Mouse (Mus musculus) heart, embryonic 15.5 days (tissue): ENCODE results near the gene Ppl. TPM values are rescaled to one million over a fixed set of nuclear protein-coding genes. Genes with fewer than 3 reads are reported as not detected.
A peak's percentile ranks its signal among the peaks of the same experiment; 100 is the strongest.

Source experiments
- ATAC-seq: fragments of 200-750 bp; cut with Nextera tagmentation; replicated peaks from 2 replicates; pipeline ENCODE4 v1.8.0; 2017; ENCODE audit warnings: low read depth, moderate TSS enrichment; ENCODE audit not compliant: insufficient number of reproducible peaks, insufficient read depth, low FRiP score
- H3K27ac ChIP-seq: fragments of 300-500 bp; sonication (generic); 2 replicates; pipeline ENCODE4 v1.5.1; 2015; ENCODE audit warnings: mild to moderate bottlenecking, inconsistent platforms
- H3K27me3 ChIP-seq: fragments of 300-500 bp; sonication (generic); 2 replicates; pipeline ENCODE4 v1.6.1; 2015; ENCODE audit warnings: inconsistent platforms
- H3K36me3 ChIP-seq: fragments of 300-500 bp; sonication (generic); 2 replicates; pipeline ENCODE4 v1.6.1; 2015; ENCODE audit warnings: mild to moderate bottlenecking, inconsistent platforms
- H3K4me1 ChIP-seq: fragments of 300-500 bp; sonication (generic); replicated peaks from 2 replicates; pipeline ENCODE4 v1.6.1; 2015; ENCODE audit warnings: inconsistent platforms
- H3K4me2 ChIP-seq: fragments of 300-500 bp; sonication (generic); 2 replicates; pipeline ENCODE4 v1.6.1; 2015; ENCODE audit warnings: inconsistent platforms, mild to moderate bottlenecking, moderate library complexity
- H3K4me3 ChIP-seq: fragments of 300-500 bp; sonication (generic); 2 replicates; pipeline ENCODE4 v1.5.1; 2015; ENCODE audit warnings: mild to moderate bottlenecking, inconsistent platforms
- H3K9ac ChIP-seq: fragments of 300-500 bp; sonication (generic); 2 replicates; pipeline ENCODE4 v1.6.1; 2015; ENCODE audit warnings: mild to moderate bottlenecking, inconsistent platforms
- H3K9me3 ChIP-seq: fragments of 300-500 bp; sonication (generic); replicated peaks from 2 replicates; pipeline ENCODE4 v1.6.1; 2016; ENCODE audit warnings: inconsistent platforms
- WGBS: fragments of 180-500 bp; shearing (Covaris S2); methylation state at CpG from one replicate; pipeline ENCODE4 v1.1.7; 2015; ENCODE audit warnings: mixed read lengths; 5-methylcytosine and 5-hydroxymethylcytosine counted together
- polyA plus RNA-seq: library from polyadenylated mRNA; unstranded; fragments of >200 nt; fragmentation: Nextera tagmentation; extraction: Ambion mirVana; gene quantifications from 2 replicates; pipeline ENCODE4 v1.2.1, GENCODE M21; 2015

Gene Ppl
- polyA plus RNA-seq, 1 experiment from 2014 or later: 1.3 TPM

DNA sequence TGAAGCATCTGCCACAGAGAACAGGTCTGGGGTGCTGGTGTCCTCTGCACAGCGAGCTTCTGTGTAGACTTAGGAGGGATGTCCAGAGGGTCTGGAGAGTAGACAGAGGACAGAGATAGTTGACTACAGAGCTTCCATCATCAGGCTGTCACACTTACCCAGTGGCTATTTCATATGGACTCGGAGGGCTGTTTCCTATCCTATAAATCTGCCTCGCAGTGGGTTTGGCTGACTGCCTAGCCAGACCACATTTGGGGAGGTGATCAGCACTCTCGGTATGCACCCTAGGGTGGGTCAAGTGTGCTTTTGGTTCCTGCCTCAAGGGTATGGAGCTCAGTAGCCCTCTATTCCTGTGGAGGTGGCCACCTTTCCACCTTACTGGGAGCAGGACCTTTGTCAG, 47.0 kb downstream of the Ppl start:
- Histone ChIP-seq H3K27ac (no peak overlapping the region), H3K9me3 (no peaks in the 10 kb centered on the region), H3K9ac (no peak overlapping the region), H3K4me1 (peaks cover 5% of the 10 kb centered on the region; the same call in 1 of the 2 replicates), H3K4me2 (no peak overlapping the region), H3K4me3 (no peak overlapping the region), H3K36me3 (peaks cover 70% of the 10 kb centered on the region), H3K27me3 (no peaks in the 10 kb centered on the region)
- WGBS: 85% methylated on average over 4 of the region's 4 CpGs
- no peak for ATAC-seq

DNA sequence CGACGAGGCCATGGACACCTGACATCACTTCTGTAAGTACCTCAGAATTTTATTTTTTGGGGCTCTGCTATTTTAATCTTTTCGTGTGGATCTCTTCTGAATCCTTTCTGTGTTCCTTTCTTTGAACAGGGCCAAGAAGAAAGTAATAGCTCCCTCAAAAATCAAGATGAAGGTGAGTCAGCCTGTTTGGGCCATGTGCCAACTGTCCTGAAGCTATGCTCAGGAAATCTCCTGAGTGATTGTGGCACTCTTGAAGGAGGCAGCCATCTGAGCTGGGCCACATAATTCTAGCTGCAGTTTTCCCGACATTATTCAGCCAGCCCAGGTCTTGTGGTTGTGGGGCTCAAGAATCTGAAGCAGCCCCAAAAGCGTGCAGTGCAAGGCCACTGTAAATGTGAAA, 57.9 kb downstream of the Ppl start:
- Histone ChIP-seq H3K9ac (no peak overlapping the region), H3K9me3 (no peaks in the 10 kb centered on the region), H3K27me3 (no peaks in the 10 kb centered on the region), H3K4me2 (no peak overlapping the region), H3K4me3 (no peak overlapping the region), H3K4me1 (no peaks in the 10 kb centered on the region), H3K27ac (no peak overlapping the region), H3K36me3 (peaks cover 85% of the 10 kb centered on the region)
- 87% methylated on average over 5 of the region's 5 CpGs for WGBS
- ATAC-seq: no peak

DNA sequence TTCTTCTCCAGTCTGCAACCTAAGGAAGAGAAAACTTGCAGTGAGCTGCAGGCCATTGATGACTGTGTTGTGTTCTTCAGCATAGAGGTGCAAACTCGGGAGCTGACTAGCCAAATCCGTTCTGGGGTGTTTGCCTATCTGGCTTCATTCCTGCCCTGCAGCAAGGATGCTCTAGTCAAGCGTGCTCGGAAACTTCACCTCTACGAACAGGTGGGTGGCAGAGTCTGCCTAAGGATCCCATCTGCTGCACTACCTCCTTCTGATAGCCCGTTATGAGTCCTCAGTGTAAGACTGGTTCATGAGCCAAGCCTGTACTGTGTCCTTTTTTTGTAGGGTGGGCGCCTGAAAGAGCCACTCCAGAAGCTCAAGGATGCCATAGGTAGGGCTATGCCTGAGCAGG, 60.2 kb downstream of the Ppl start:
- no peaks in the 10 kb centered on the region for H3K27me3 ChIP-seq
- H3K4me3 ChIP-seq: no peak overlapping the region
- H3K36me3 ChIP-seq: peaks cover 80% of the 10 kb centered on the region
- 88% methylated on average over 7 of the region's 7 CpGs for WGBS
- H3K4me1 ChIP-seq: no peaks in the 10 kb centered on the region
- H3K9me3 ChIP-seq: no peaks in the 10 kb centered on the region
- no peak overlapping the region for H3K27ac ChIP-seq
- H3K4me2 ChIP-seq: no peak overlapping the region
- no peak overlapping the region for H3K9ac ChIP-seq
- no peak for ATAC-seq

DNA sequence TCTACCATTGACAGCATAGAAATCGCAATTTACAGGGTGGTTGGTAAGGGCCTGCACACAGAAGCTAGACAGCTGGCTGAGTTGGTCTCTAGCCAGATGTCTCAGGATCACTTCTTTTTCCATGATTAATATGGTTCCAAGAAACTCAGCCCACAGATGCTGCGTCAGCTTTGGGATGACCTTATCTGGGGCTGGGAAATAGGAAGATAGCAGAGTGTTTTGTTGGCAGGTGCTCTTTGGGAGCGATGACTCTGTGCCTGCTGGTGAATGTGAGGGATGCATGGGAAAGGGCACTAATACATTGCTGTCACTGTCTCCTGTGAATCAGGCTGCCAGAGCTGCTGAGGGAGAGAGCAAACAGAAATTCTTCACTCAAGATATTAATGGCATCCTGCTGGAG, 61.9 kb downstream of the Ppl start:
- ATAC-seq: no peak
- Histone ChIP-seq H3K27me3 (no peaks in the 10 kb centered on the region), H3K9ac (no peak overlapping the region), H3K4me2 (no peak overlapping the region), H3K4me1 (no peaks in the 10 kb centered on the region), H3K27ac (no peak overlapping the region), H3K4me3 (no peak overlapping the region), H3K36me3 (peaks cover 75% of the 10 kb centered on the region), H3K9me3 (no peaks in the 10 kb centered on the region)
- 66% methylated on average over 3 of the region's 3 CpGs for WGBS

DNA sequence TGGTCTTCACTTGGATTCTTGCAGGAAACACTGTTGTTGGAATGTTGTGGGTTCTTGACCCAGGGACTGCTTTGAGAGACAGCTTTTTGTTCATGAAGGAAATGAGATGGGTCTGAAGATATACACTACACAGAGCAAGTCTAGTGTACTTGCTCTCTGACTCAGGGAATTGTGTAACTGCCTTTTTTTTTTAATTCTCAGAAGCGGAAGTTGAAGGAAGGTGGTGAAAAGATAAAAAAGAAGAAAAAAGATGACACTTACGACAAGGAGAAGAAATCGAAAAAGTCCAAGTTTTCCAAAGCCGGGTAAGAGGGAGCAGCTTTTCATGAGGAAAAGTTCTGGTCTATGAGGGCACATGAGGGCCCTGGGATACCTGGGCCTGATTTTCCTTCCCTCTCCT, 68.7 kb downstream of the Ppl start:
- H3K4me2 ChIP-seq: no peak overlapping the region
- no peak overlapping the region for H3K27ac ChIP-seq
- peaks cover 75% of the 10 kb centered on the region for H3K36me3 ChIP-seq
- WGBS: 85% methylated on average over 4 of the region's 4 CpGs
- no peak overlapping the region for H3K4me3 ChIP-seq
- ATAC-seq: no peak
- no peak overlapping the region for H3K9ac ChIP-seq
- H3K4me1 ChIP-seq: no peaks in the 10 kb centered on the region
- H3K27me3 ChIP-seq: no peaks in the 10 kb centered on the region
- no peaks in the 10 kb centered on the region for H3K9me3 ChIP-seq

DNA sequence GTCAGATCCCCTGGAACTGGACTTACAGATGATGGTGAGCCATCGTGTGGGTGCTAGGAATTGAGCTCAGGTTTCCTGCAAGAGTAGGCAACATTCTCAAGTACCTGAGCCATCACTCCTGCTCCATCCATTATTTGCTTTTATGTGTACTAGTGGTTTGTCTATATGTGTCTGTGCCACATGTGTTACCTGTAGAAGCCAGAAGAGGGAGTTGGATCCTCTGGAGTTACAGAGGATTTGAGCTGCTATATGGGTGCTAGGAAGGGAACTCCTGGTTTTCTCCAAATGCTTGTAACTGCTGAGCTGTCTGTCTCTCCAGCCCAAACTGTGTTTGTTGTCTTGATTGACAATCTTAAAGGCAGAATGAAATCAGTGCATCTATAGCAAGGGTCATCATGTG, 74.1 kb downstream of the Ppl start:
- Histone ChIP-seq H3K9me3 (no peaks in the 10 kb centered on the region), H3K36me3 (peaks cover 69% of the 10 kb centered on the region), H3K4me2 (no peak overlapping the region), H3K27me3 (no peaks in the 10 kb centered on the region), H3K4me1 (no peaks in the 10 kb centered on the region), H3K9ac (no peak overlapping the region), H3K27ac (no peak overlapping the region), H3K4me3 (no peak overlapping the region)
- no peak for ATAC-seq
- WGBS: 79% methylated on average over 1 of the region's 1 CpGs

DNA sequence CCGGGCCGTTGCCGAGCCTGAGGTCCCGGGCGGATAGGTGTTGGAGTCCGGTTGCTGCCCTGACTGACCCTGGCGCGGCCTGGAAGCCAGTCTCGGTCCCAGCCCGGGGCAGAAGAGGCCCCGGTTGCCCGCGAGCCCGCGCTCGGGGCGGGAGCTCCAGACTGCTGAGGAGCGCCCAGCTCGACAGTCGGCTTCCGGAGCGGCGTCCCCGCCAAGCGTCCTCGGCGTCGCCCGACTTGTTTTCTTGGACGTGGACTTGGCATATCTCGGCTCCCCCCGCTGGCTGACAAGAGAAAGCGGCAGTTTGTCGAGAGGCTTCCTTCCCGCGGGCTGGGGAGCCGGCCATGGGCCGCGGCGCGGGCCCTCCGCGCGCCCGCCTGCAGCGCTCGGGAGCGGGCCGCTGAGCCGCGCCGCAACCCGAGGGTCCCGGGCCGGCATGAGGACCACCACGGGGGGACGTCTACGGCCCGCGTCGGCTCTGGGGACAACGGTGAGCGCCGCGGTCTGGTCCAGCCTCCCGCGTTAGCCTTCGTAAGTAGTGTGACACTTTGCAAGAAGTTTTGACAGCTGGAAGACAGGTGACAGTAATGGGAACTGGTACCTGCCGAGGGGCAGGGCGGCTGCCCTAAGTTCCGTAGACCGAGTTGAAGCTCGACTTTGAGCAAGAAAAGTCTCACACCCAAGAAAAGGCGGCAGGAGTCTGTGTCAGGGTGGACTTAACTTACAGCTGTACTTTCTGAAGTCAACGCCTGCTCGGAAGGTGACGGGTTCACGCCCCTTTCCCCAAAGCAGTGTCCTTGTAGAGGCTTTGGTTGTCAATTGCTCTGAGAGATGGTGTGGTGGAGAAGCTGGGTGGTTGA, 81.7 kb downstream of the Ppl start:
- no peaks in the 10 kb centered on the region for H3K27me3 ChIP-seq
- H3K9ac ChIP-seq: peak overlapping the region; percentile 79
- peak overlapping the region; percentile 71 for H3K4me3 ChIP-seq
- peak overlapping the region; percentile 96 for H3K27ac ChIP-seq
- peak; percentile 75 for ATAC-seq
- under 1% methylated on average over 78 of the region's 78 CpGs for WGBS
- no peaks in the 10 kb centered on the region for H3K9me3 ChIP-seq
- H3K4me1 ChIP-seq: peaks cover 23% of the 10 kb centered on the region
- H3K36me3 ChIP-seq: peaks cover 37% of the 10 kb centered on the region
- peak overlapping the region; percentile 89 for H3K4me2 ChIP-seq

DNA sequence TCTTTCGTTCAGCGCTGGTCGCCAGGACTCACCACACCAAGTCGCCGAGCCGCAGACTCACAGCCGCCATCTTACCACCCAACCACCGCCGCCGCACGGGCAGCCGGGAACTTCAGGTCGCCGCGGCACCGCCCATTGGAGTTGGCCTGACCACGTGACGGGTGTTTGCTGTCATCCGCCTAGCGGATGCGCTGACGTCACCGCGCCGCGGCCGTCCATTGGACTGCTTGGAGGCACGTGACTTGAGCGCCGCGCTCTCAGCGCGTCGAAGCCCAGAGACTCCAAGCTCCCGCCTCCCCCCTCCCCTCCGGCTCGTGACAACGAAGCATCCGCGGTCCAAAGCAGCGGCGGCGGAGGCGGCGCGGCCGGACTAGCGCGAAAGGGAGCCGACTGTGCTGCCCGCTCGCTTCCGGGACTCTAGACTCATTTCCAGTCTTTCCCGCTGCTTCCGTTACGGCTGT, 82.4 kb downstream of the Ppl start, which contains the start of the genes Glyr1 and Ubn1:
TSS of gene Glyr1 (minus strand) at position 90 of the 461 bp plus-strand sequence.
TSS of gene Ubn1 (plus strand) at position 284 of the 461 bp plus-strand sequence.
- H3K36me3 ChIP-seq: peaks cover 37% of the 10 kb centered on the region
- no peaks in the 10 kb centered on the region for H3K27me3 ChIP-seq
- peak; percentile 98 for ATAC-seq
- peaks cover 23% of the 10 kb centered on the region for H3K4me1 ChIP-seq
- peak within 1 kb of the TSS; percentile 71 for H3K4me3 ChIP-seq
- H3K27ac ChIP-seq: peak within 1 kb of the TSS; percentile 96
- peak within 1 kb of the TSS; percentile 89 for H3K4me2 ChIP-seq
- WGBS: under 1% methylated on average over 52 of the region's 56 CpGs
- H3K9me3 ChIP-seq: no peaks in the 10 kb centered on the region
- peak within 1 kb of the TSS; percentile 92 for H3K9ac ChIP-seq

DNA sequence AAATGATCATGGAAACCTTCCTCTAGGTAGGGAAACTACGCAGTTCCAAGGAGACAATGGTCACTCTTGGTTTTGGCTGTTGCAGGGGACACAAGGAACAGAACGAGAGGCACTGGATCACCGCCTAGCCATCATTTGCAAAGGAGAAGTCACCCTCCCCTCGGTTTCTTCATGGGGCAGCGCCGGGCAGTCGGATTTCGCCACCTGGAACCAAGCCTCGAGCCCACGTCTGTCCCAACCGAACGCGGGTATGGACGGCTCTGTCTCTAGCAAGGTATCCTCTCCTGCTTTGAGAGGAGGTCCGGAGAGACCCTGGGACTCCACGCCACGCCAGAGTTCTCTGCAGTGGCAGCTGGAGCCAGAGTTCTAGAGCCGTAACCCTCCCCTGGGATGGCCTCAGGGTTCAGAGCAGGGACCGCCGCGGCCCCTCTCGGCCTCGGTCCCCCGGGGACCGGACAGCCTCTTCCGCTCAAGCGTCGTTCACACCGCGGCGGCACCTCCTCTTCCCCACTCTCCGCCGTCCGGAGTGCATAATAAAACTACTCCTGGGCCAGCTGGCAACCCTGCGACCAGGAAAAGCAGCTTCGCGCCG, 82.9 kb downstream of the Ppl start:
- H3K9me3 ChIP-seq: no peaks in the 10 kb centered on the region
- H3K27me3 ChIP-seq: no peaks in the 10 kb centered on the region
- ATAC-seq: peak; percentile 40
- peak overlapping the region; percentile 92 for H3K9ac ChIP-seq
- peak overlapping the region; percentile 71 for H3K4me3 ChIP-seq
- peaks cover 43% of the 10 kb centered on the region for H3K36me3 ChIP-seq
- H3K4me2 ChIP-seq: peak overlapping the region; percentile 88
- WGBS: under 1% methylated on average over 38 of the region's 38 CpGs
- peaks cover 23% of the 10 kb centered on the region for H3K4me1 ChIP-seq
- peak overlapping the region; percentile 88 for H3K27ac ChIP-seq

DNA sequence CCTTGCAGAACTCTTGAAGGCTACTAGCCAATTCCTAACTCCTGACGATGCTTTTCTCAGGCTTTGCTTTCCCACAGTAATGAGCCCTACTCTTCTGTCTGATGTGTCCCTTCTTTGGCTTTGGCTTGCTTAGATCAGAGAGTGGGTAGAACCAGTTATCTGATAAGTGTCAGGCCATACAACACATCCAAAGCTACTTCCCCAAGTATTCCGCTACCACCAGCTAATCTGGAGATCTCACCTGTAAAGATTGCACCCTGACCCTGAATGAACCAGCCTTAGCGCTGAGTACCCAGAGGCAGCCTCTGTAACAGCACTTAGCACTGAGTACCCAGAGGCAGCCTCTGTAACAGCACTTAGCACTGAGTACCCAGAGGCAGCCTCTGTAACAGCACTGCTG, 86.9 kb downstream of the Ppl start:
- no peak overlapping the region for H3K4me3 ChIP-seq
- peaks cover 70% of the 10 kb centered on the region for H3K36me3 ChIP-seq
- no peak overlapping the region for H3K9ac ChIP-seq
- 93% methylated on average over 3 of the region's 3 CpGs for WGBS
- no peak overlapping the region for H3K4me2 ChIP-seq
- no peak for ATAC-seq
- peaks cover 16% of the 10 kb centered on the region for H3K4me1 ChIP-seq
- H3K27me3 ChIP-seq: no peaks in the 10 kb centered on the region
- H3K9me3 ChIP-seq: no peaks in the 10 kb centered on the region
- H3K27ac ChIP-seq: no peak overlapping the region

DNA sequence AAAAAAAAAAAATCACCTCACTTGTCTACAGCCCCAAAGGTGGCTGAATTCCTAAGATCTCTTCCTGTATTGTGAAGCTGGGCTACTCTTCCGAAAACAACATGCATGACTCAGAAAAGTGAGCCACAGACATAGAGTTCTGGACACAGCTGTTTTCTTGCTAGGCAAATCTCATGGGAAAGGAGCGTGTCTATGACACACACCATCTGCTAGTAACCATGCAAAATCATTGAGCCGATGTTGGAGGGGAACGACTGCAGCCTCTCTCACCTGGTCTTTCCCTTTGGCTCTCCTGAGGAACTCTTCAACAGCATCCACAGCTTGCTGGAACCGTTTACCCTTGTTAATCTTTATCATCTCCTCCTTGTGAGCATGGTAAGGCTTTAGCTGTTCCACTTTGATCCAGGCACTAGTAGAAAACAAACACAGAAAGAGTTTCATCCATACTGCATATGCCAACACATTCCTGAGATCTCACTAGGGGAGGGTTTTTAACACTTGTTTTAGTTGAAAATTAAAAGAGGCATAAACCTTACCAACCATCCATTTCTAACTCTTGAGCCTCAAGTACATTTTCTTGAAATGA, 95.5 kb downstream of the Ppl start:
- Histone ChIP-seq H3K9ac (no peak overlapping the region), H3K4me3 (no peak overlapping the region), H3K4me2 (no peak overlapping the region), H3K36me3 (peaks cover 87% of the 10 kb centered on the region), H3K9me3 (no peaks in the 10 kb centered on the region), H3K4me1 (no peaks in the 10 kb centered on the region), H3K27me3 (no peaks in the 10 kb centered on the region), H3K27ac (no peak overlapping the region)
- no peak for ATAC-seq
- WGBS: 83% methylated on average over 5 of the region's 5 CpGs
